Mouse (Mus musculus): ENCODE measurements around the gene Gm6408. TPM values are rescaled to one million over a fixed set of nuclear protein-coding genes. Genes with fewer than 3 reads are reported as not detected.
"Not testable (repeated sequence)": the region's sequence is repeated elsewhere in the genome, so short reads cannot be mapped to it uniquely, and the experiment has no call there.

Gene Gm6408
- not detected in 2 replicates for polyA plus RNA-seq (2015; fragmentation: Nextera tagmentation; extraction: Ambion mirVana)

GRCm38 (mm10) chr5:146481665-146482064 is at the start of gene Gm6408:
TSS of gene Gm6408 (plus strand) at chr5:146481965.
- H3K4me2 ChIP-seq; H3K4me1 ChIP-seq; H3K9me3 ChIP-seq; H3K27ac ChIP-seq; H3K36me3 ChIP-seq (replicated peaks); H3K4me3 ChIP-seq; H3K9ac ChIP-seq; ATAC-seq (replicated peaks); H3K27me3 ChIP-seq (replicated peaks): not testable (repeated sequence)
- 100% methylated on average over 3 of the region's 3 CpGs for WGBS

GRCm38 (mm10) chr5:146432476-146432875 is 49.3 kb upstream of the Gm6408 start:
- Histone ChIP-seq H3K27ac (no peak overlapping the region), H3K4me3 (no peak overlapping the region), H3K27me3 (replicated peaks) (no peaks in the 10 kb centered on the region), H3K9me3 (no peaks in the 10 kb centered on the region), H3K36me3 (replicated peaks) (no peaks in the 10 kb centered on the region; the same call in 1 of the 2 replicates), H3K4me1 (no peaks in the 10 kb centered on the region), H3K9ac (no peak overlapping the region), H3K4me2 (no peak overlapping the region)
- WGBS: 92% methylated on average over 6 of the region's 6 CpGs
- ATAC-seq (replicated peaks): no peak

GRCm38 (mm10) chr5:146435316-146435715 is 46.4 kb upstream of the Gm6408 start:
- H3K9me3 ChIP-seq: no peaks in the 10 kb centered on the region
- H3K4me1 ChIP-seq: no peaks in the 10 kb centered on the region
- 91% methylated on average over 16 of the region's 16 CpGs for WGBS
- H3K36me3 ChIP-seq (replicated peaks): no peaks in the 10 kb centered on the region; the same call in 1 of the 2 replicates
- no peaks in the 10 kb centered on the region for H3K27me3 ChIP-seq (replicated peaks)
- H3K9ac ChIP-seq: no peak overlapping the region
- no peak overlapping the region for H3K27ac ChIP-seq
- H3K4me2 ChIP-seq: no peak overlapping the region
- H3K4me3 ChIP-seq: no peak overlapping the region
- ATAC-seq (replicated peaks): no peak

GRCm38 (mm10) chr5:146436796-146437195 is 45.0 kb upstream of the Gm6408 start:
- H3K27me3 ChIP-seq (replicated peaks): no peaks in the 10 kb centered on the region
- no peak overlapping the region for H3K4me3 ChIP-seq
- H3K9me3 ChIP-seq: no peaks in the 10 kb centered on the region
- H3K36me3 ChIP-seq (replicated peaks): peaks cover 2% of the 10 kb centered on the region; the same call in 1 of the 2 replicates
- H3K4me2 ChIP-seq: no peak overlapping the region
- no peak overlapping the region for H3K27ac ChIP-seq
- H3K9ac ChIP-seq: no peak overlapping the region
- 93% methylated on average over 11 of the region's 11 CpGs for WGBS
- no peaks in the 10 kb centered on the region for H3K4me1 ChIP-seq
- no peak for ATAC-seq (replicated peaks)

GRCm38 (mm10) chr5:146439152-146439781 is 42.5 kb upstream of the Gm6408 start:
- WGBS: 87% methylated on average over 7 of the region's 7 CpGs
- H3K27ac ChIP-seq: no peak overlapping the region
- no peak overlapping the region for H3K9ac ChIP-seq
- H3K4me1 ChIP-seq: no peaks in the 10 kb centered on the region
- H3K4me3 ChIP-seq: no peak overlapping the region
- H3K36me3 ChIP-seq (replicated peaks): peaks cover 4% of the 10 kb centered on the region; the same call in 1 of the 2 replicates
- ATAC-seq (replicated peaks): no peak
- no peaks in the 10 kb centered on the region for H3K9me3 ChIP-seq
- no peaks in the 10 kb centered on the region for H3K27me3 ChIP-seq (replicated peaks)
- H3K4me2 ChIP-seq: no peak overlapping the region

- Histone ChIP-seq H3K27me3 (replicated peaks) (no peaks in the 10 kb centered on the region), H3K4me3 (no peak overlapping the region), H3K4me1 (no peaks in the 10 kb centered on the region), H3K36me3 (replicated peaks) (peaks cover 4% of the 10 kb centered on the region; the same call in 1 of the 2 replicates), H3K27ac (no peak overlapping the region), H3K4me2 (no peak overlapping the region), H3K9ac (no peak overlapping the region), H3K9me3 (no peaks in the 10 kb centered on the region)
- 88% methylated on average over 5 of the region's 5 CpGs for WGBS
- ATAC-seq (replicated peaks): no peak
Measured at GRCm38 (mm10) chr5:146440273-146440672, 41.5 kb upstream of the Gm6408 start.

- no peaks in the 10 kb centered on the region for H3K4me1 ChIP-seq
- no peak overlapping the region for H3K9ac ChIP-seq
- H3K36me3 ChIP-seq (replicated peaks): peaks cover 4% of the 10 kb centered on the region; the same call in 1 of the 2 replicates
- no peaks in the 10 kb centered on the region for H3K9me3 ChIP-seq
- H3K27ac ChIP-seq: no peak overlapping the region
- no peak overlapping the region for H3K4me2 ChIP-seq
- H3K27me3 ChIP-seq (replicated peaks): no peaks in the 10 kb centered on the region
- WGBS: 88% methylated on average over 2 of the region's 2 CpGs
- ATAC-seq (replicated peaks): no peak
- no peak overlapping the region for H3K4me3 ChIP-seq
Measured at GRCm38 (mm10) chr5:146442767-146443166, 39.0 kb upstream of the Gm6408 start.

- no peaks in the 10 kb centered on the region for H3K4me1 ChIP-seq
Measured at GRCm38 (mm10) chr5:146446633-146447032, 35.1 kb upstream of the Gm6408 start.

GRCm38 (mm10) chr5:146451592-146452254 is 30.0 kb upstream of the Gm6408 start:
- ATAC-seq (replicated peaks): no peak
- H3K27me3 ChIP-seq (replicated peaks): no peaks in the 10 kb centered on the region
- no peaks in the 10 kb centered on the region for H3K9me3 ChIP-seq
- H3K27ac ChIP-seq: no peak overlapping the region
- H3K4me3 ChIP-seq: no peak overlapping the region
- no peak overlapping the region for H3K9ac ChIP-seq
- no peak overlapping the region for H3K4me2 ChIP-seq
- WGBS: 77% methylated on average over 11 of the region's 11 CpGs
- peaks cover 16% of the 10 kb centered on the region for H3K36me3 ChIP-seq (replicated peaks)
- H3K4me1 ChIP-seq: no peaks in the 10 kb centered on the region

More at GRCm38 (mm10) chr5:146446633-146447032, 35.1 kb upstream of the Gm6408 start:
- Histone ChIP-seq H3K4me3 (no peak overlapping the region), H3K27me3 (replicated peaks) (no peaks in the 10 kb centered on the region), H3K27ac (no peak overlapping the region), H3K36me3 (replicated peaks) (0 out of 2 replicates have a peak, but pooled peaks cover 4% of the 10 kb centered on the region), H3K9ac (no peak overlapping the region), H3K4me2 (no peak overlapping the region), H3K9me3 (no peaks in the 10 kb centered on the region)
- ATAC-seq (replicated peaks): no peak
- 87% methylated on average over 2 of the region's 2 CpGs for WGBS

GRCm38 (mm10) chr5:146453556-146453955 is 28.2 kb upstream of the Gm6408 start:
- Histone ChIP-seq H3K27ac (no peak overlapping the region), H3K9ac (no peak overlapping the region), H3K4me2 (no peak overlapping the region), H3K36me3 (replicated peaks) (peaks cover 20% of the 10 kb centered on the region), H3K4me3 (no peak overlapping the region), H3K9me3 (no peaks in the 10 kb centered on the region), H3K4me1 (no peaks in the 10 kb centered on the region), H3K27me3 (replicated peaks) (no peaks in the 10 kb centered on the region)
- 94% methylated on average over 6 of the region's 6 CpGs for WGBS
- no peak for ATAC-seq (replicated peaks)

GRCm38 (mm10) chr5:146461612-146462011 is 20.2 kb upstream of the Gm6408 start:
- Histone ChIP-seq H3K4me2 (no peak overlapping the region), H3K36me3 (replicated peaks) (peaks cover 20% of the 10 kb centered on the region), H3K4me3 (no peak overlapping the region), H3K27me3 (replicated peaks) (no peaks in the 10 kb centered on the region), H3K4me1 (no peaks in the 10 kb centered on the region), H3K9ac (no peak overlapping the region), H3K9me3 (no peaks in the 10 kb centered on the region), H3K27ac (no peak overlapping the region)
- ATAC-seq (replicated peaks): no peak
- WGBS: 91% methylated on average over 8 of the region's 8 CpGs

GRCm38 (mm10) chr5:146466663-146467062 is 15.1 kb upstream of the Gm6408 start:
- H3K4me1 ChIP-seq: no peaks in the 10 kb centered on the region
- no peak overlapping the region for H3K27ac ChIP-seq
- peaks cover 11% of the 10 kb centered on the region; the same call in 1 of the 2 replicates for H3K36me3 ChIP-seq (replicated peaks)
- no peak overlapping the region for H3K4me2 ChIP-seq
- H3K9me3 ChIP-seq: no peaks in the 10 kb centered on the region
- ATAC-seq (replicated peaks): no peak
- H3K9ac ChIP-seq: no peak overlapping the region
- no peak overlapping the region for H3K4me3 ChIP-seq
- H3K27me3 ChIP-seq (replicated peaks): no peaks in the 10 kb centered on the region
- WGBS: 94% methylated on average over 19 of the region's 19 CpGs

- no peak overlapping the region for H3K4me3 ChIP-seq
- H3K27ac ChIP-seq: no peak overlapping the region
- H3K9me3 ChIP-seq: no peaks in the 10 kb centered on the region
- no peaks in the 10 kb centered on the region for H3K27me3 ChIP-seq (replicated peaks)
- H3K9ac ChIP-seq: no peak overlapping the region
- WGBS: 86% methylated on average over 9 of the region's 9 CpGs
- peaks cover 11% of the 10 kb centered on the region; the same call in 1 of the 2 replicates for H3K36me3 ChIP-seq (replicated peaks)
- no peaks in the 10 kb centered on the region for H3K4me1 ChIP-seq
- H3K4me2 ChIP-seq: no peak overlapping the region
- ATAC-seq (replicated peaks): no peak
Measured at GRCm38 (mm10) chr5:146468311-146468710, 13.5 kb upstream of the Gm6408 start.
